Mouse (Mus musculus) lung, adult 18-20 months (tissue): ENCODE results near the gene Kmt2d.
A peak's percentile ranks its signal among the peaks of the same experiment; 100 is the strongest.
"Not testable (repeated sequence)": the region's sequence is repeated elsewhere in the genome, so short reads cannot be mapped to it uniquely, and the experiment has no call there.

Experiments used
- DNase-seq, 2 experiments: peaks; one replicate each; pipeline ENCODE4 v3.0.0; 2022; ENCODE audit warnings: mixed read lengths in 2 of 2

Kmt2d gene

GRCm38 (mm10) chr15:98871070-98871915 is at the start of gene Kmt2d:
TSS of gene Kmt2d (minus strand) at chr15:98871204.
- DNase-seq, result peak; percentile 25 to 38

GRCm38 (mm10) chr15:98918499-98918895 is 47.5 kb upstream of the Kmt2d start:
- DNase-seq, result not testable (repeated sequence)

- peak; percentile 100 for DNase-seq
Observed at GRCm38 (mm10) chr15:98917538-98918498, 46.8 kb upstream of the Kmt2d start, which contains the start of gene Lmbr1l. TSS of gene Lmbr1l (minus strand) at chr15:98918231.

GRCm38 (mm10) chr15:98917091-98917490 is 46.1 kb upstream of the Kmt2d start:
- DNase-seq, result peak; percentile 23 to 48

GRCm38 (mm10) chr15:98916016-98916415 is 45.0 kb upstream of the Kmt2d start:
- DNase-seq, result no peak

GRCm38 (mm10) chr15:98914903-98915302 is 43.9 kb upstream of the Kmt2d start:
- no peak for DNase-seq

GRCm38 (mm10) chr15:98904692-98905091 is 33.7 kb upstream of the Kmt2d start:
- DNase-seq, result peak in 1 of 2 experiments; percentile 14

- DNase-seq, result no peak
Observed at GRCm38 (mm10) chr15:98902600-98902999, 31.6 kb upstream of the Kmt2d start.

GRCm38 (mm10) chr15:98901530-98901929 is 30.5 kb upstream of the Kmt2d start:
- DNase-seq, result no peak

GRCm38 (mm10) chr15:98897928-98898800 is 27.2 kb upstream of the Kmt2d start, which contains the start of gene Dhh:
TSS of gene Dhh (minus strand) at chr15:98898540.
- peak; percentile 30 to 41 for DNase-seq

- peak; percentile 64 to 76 for DNase-seq
Observed at GRCm38 (mm10) chr15:98897495-98897894, 26.5 kb upstream of the Kmt2d start.

GRCm38 (mm10) chr15:98895635-98896589 is 24.9 kb upstream of the Kmt2d start:
- peak; percentile 61 to 64 for DNase-seq

GRCm38 (mm10) chr15:98894746-98895634 is 24.0 kb upstream of the Kmt2d start:
- peak; percentile 42 to 47 for DNase-seq

- DNase-seq, result peak; percentile 49 to 52
Observed at GRCm38 (mm10) chr15:98893940-98894745, 23.1 kb upstream of the Kmt2d start, which contains the start of gene Rhebl1. TSS of gene Rhebl1 (minus strand) at chr15:98894540.

GRCm38 (mm10) chr15:98893036-98893435 is 22.0 kb upstream of the Kmt2d start:
- DNase-seq, result no peak

GRCm38 (mm10) chr15:98891907-98892606 is 21.1 kb upstream of the Kmt2d start:
- DNase-seq, result peak; percentile 74 to 84

GRCm38 (mm10) chr15:98891198-98891742 is 20.3 kb upstream of the Kmt2d start:
- DNase-seq, result no peak

- DNase-seq, result no peak
Observed at GRCm38 (mm10) chr15:98887526-98887925, 16.5 kb upstream of the Kmt2d start.
